Mouse (Mus musculus): ENCODE results near the gene Rara.
"Not testable (repeated sequence)": the region's sequence is repeated elsewhere in the genome, so short reads cannot be mapped to it uniquely, and the experiment has no call there.

Rara gene

GRCm38 (mm10) chr11:98969496-98969927 is 41.9 kb downstream of the Rara start:
- peak; percentile 12 for DNase-seq (ENCODE audit: low spot score)

GRCm38 (mm10) chr11:98970191-98970925 is 42.7 kb downstream of the Rara start:
- no peak for DNase-seq (ENCODE audit: low spot score)

- peak; percentile 82 for DNase-seq (ENCODE audit: low spot score)
These were observed 43.9 kb downstream of the Rara start for GRCm38 (mm10) chr11:98971316-98972031.

- DNase-seq (ENCODE audit: low spot score), result peak; percentile 70
These were observed 44.6 kb downstream of the Rara start for GRCm38 (mm10) chr11:98972215-98972614.

GRCm38 (mm10) chr11:98972801-98973360 is 45.3 kb downstream of the Rara start:
- no peak for DNase-seq (ENCODE audit: low spot score)

- DNase-seq (ENCODE audit: low spot score), result peak; percentile 26
These were observed 46.0 kb downstream of the Rara start for GRCm38 (mm10) chr11:98973584-98973983.

- no peak for DNase-seq (ENCODE audit: low spot score)
These were observed 46.6 kb downstream of the Rara start for GRCm38 (mm10) chr11:98974213-98974612.

- peak; percentile 90 for DNase-seq (ENCODE audit: low spot score)
These were observed 47.5 kb downstream of the Rara start for GRCm38 (mm10) chr11:98974871-98975719.

- no peak for DNase-seq (ENCODE audit: low spot score)
These were observed 51.0 kb downstream of the Rara start for GRCm38 (mm10) chr11:98978526-98979148.

- no peak for DNase-seq (ENCODE audit: low spot score)
These were observed 51.7 kb downstream of the Rara start for GRCm38 (mm10) chr11:98979356-98979755.

- no peak for DNase-seq (ENCODE audit: low spot score)
These were observed 53.8 kb downstream of the Rara start for GRCm38 (mm10) chr11:98981289-98981996.

GRCm38 (mm10) chr11:98981997-98982772 is 54.6 kb downstream of the Rara start:
- no peak for DNase-seq (ENCODE audit: low spot score)

- no peak for DNase-seq (ENCODE audit: low spot score)
These were observed 55.1 kb downstream of the Rara start, which contains the start of gene Gjd3 for GRCm38 (mm10) chr11:98982773-98983133. Gjd3 (minus strand) TSS chr11:98983016.

GRCm38 (mm10) chr11:98983551-98983950 is 55.9 kb downstream of the Rara start:
- DNase-seq (ENCODE audit: low spot score), result no peak

- no peak for DNase-seq (ENCODE audit: low spot score)
These were observed 57.9 kb downstream of the Rara start for GRCm38 (mm10) chr11:98985542-98985941.

- not testable (repeated sequence) for DNase-seq (ENCODE audit: low spot score)
These were observed 60.6 kb downstream of the Rara start for GRCm38 (mm10) chr11:98988260-98988659.

- no peak for DNase-seq (ENCODE audit: low spot score)
These were observed 63.2 kb downstream of the Rara start for GRCm38 (mm10) chr11:98990866-98991265.

GRCm38 (mm10) chr11:98995987-98996386 is 68.4 kb downstream of the Rara start:
- DNase-seq (ENCODE audit: low spot score), result no peak

- no peak for DNase-seq (ENCODE audit: low spot score)
These were observed 70.0 kb downstream of the Rara start for GRCm38 (mm10) chr11:98997659-98998058.

GRCm38 (mm10) chr11:98998776-98999175 is 71.2 kb downstream of the Rara start:
- peak; percentile 64 for DNase-seq (ENCODE audit: low spot score)

Data from adipocyte (in vitro differentiated cells).